Mouse (Mus musculus): Measurements from ENCODE around the gene Melk.
A peak's percentile ranks its signal among the peaks of the same experiment; 100 is the strongest.

Melk gene

GRCm38 (mm10) chr4:44335006-44335405 lies 34.3 kb downstream of the Melk start:
- no peak for DNase-seq

GRCm38 (mm10) chr4:44361670-44362069 lies 61.0 kb downstream of the Melk start:
- no peak for DNase-seq

- peak; percentile 2 to 10 for DNase-seq
Observed at GRCm38 (mm10) chr4:44363434-44364013, 62.8 kb downstream of the Melk start.

DNA sequence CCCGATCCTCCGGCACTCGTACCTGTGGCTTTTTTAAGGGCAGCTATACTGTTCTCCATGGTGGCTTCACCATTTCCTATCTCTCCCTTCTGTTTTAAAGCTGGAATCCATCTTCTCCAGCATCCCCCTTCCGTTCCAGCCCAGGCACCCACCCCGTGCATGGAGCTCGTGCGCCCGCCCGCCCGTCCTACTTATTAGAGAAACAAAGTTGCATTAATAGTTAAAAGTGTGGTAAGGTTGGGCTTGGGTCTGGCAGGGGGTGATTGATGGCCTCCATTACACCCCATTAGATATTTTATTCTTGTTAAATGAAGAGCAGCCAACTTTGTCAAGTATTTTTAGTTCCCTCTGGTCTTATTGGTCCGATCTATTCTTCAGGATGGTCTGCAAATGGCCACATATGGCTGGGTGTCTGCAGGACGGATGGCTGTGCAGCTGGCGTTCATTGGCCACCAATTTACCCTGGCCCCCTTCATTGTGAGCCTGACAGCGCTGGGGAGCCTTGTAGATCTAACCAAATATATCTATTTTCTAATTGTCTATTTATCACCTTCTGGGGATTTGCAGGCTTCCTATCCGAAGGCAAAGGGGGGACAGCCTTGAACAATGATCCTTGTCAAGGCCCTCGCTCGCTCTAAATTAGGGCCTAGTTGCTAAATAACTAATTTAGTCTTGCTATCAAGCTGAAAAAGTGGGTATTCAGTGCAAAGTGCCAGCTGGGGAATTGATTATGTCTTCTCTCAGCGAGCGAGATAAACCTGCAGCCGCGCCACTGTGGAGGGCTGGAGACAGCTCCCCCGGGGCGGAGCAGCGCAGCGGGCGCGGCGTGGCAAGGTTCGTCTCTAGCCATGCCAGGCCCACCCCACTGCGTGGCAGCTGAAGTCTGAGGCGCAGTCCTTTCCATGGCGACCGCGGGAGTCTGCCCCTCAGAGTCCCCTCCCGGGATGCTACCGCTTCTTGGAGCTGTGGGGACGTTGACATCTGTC lies 91.8 kb downstream of the Melk start:
- DNase-seq = no peak

DNA sequence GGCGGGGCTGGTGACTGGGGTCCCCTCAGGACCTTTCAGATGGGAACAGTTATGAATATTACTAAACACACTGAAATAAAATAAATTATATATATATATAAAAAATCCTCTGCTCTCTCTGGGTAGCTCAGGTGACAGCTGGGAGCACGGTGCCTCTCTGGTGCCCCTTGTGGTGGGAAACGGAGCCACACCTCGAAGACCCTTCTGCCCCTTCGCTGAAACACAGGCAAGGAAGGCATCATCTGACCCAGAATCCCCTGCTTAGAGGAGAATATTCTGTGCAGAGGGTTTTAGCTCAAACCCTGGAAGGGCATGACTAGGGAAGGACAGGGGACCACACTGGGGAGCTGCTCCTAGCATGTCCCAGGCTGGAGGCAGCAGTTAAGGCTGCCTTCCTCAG lies 101.9 kb downstream of the Melk start:
- peak in 1 of 2 experiments; percentile 54 for DNase-seq

GRCm38 (mm10) chr4:44404487-44404886 lies 103.8 kb downstream of the Melk start:
- DNase-seq = no peak
